Mouse (Mus musculus) frontal cortex, postnatal 25 days (tissue): Measurements from ENCODE around the gene Tead3.

Experiments
- DNase-seq, 2 experiments: peaks; one replicate each; pipeline ENCODE4 v3.0.0; 2022; ENCODE audit warnings: low spot score in 2 of 2

Tead3 gene

DNA sequence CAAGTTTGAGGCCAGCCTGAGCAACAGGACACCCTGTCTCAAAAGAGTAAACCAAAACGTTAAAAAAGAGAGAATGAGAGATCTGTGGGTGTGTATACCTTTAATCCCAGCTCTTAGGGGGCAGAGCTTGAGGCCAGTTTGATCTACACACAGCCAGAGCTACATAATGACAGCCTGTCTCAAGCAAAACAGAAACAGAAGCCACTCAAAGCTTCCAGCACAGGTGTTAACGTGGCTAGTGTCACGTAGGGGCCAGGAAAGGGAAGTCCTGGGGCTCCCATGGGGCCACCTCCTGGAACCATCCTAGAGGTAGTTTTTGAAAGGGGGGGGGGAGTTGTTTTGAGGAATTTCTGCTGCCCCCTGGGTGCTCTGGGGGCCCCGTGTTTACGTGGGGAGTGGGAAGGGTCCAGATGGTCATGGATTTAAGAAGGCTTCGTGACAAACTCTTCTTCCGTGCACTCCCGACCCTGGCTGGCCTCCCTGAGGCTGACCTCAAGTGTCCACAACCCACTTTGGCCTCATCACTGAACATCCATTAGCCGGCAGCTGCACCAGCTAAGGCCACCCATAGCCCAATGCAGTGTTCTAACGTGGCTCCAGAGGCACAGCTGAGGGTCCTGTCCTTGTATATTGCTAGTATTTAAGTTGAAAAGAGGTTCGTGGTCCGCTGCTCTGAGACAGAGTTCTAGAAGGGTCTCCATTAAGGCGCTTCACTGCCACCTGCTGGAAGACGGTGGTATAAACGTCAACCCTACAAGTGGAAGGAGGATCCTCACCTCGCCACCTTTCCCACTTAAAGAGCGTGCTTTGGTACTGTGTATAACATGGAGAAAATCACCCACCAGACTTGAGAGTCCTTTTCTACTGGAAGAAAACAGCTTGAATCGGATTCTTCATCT is 42.1 kb downstream of the Tead3 start:
- DNase-seq, result peak; percentile 86 to 90

DNA sequence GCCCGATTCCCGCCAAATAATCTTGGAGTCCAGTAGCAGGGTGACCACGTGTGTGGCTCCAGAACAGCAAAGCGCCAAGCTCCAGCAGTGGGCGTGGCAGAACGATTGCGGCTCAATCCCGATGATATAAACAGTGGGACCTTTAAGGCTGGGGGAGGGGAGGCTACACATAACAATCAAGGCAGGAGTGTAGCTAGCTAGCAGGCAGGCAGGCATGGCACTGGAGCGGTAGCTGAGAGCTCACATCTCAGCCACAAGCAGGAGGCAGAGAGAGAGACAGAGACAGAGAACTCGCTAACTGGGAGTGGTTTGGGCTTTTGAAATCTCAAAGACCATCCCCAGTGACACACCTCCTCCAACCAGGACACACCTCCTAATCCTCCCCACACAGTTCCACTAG is 45.4 kb downstream of the Tead3 start:
- DNase-seq, result no peak

DNA sequence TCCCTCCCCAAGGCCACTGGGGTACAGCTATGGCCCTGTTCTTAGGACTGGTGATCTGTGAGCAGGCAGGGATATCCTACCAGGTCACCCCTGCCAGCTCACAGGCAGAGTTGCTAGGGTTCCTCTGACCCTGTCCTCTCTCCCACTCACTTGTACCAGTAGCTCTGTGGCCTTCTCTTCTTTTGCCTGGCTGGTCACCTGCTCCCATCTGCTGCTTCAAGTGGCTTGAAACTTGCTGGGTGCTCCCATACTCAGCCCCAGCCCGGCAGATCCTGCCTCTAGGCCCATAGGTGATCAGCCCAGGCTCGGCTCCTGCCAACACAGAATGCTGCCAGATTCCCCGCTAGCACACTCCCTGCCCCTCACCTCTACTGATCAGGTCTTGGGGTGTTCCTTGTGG is 49.8 kb downstream of the Tead3 start:
- no peak for DNase-seq

DNA sequence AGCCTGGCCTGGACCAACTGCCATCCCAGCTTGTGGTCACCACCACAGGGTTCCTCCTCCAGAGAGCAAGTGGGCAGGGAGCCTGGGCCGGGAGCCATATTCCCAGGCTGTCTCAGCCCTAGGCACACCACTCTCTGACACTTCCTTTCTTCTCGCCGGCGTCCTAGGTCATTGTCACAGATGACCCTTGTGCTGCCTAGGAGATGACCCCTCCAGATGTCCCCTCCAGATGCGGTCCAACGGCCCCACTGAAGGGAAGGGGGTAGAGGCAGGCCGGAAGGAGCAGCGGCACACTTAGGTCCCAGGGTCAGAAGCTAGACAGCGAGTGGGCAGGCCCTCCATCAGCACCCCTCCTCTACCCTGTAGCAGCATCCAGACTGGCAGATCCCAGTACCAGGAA is 50.3 kb downstream of the Tead3 start:
- DNase-seq, result no peak

DNA sequence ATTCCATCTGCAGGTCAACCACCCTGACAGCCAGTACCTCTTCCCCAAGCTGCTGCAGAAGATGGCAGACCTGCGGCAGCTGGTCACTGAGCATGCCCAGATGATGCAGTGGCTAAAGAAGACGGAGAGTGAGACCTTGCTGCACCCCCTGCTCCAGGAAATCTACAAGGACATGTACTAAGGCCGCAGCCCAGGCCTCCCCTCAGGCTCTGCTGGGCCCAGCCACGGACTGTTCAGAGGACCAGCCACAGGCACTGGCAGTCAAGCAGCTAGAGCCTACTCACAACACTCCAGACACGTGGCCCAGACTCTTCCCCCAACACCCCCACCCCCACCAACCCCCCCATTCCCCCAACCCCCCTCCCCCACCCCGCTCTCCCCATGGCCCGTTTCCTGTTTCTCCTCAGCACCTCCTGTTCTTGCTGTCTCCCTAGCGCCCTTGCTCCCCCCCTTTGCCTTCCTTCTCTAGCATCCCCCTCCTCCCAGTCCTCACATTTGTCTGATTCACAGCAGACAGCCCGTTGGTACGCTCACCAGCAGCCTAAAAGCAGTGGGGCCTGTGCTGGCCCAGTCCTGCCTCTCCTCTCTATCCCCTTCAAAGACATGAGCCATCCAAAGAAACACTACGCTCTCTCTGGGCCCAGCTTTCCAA is 50.8 kb downstream of the Tead3 start:
- DNase-seq, result no peak

DNA sequence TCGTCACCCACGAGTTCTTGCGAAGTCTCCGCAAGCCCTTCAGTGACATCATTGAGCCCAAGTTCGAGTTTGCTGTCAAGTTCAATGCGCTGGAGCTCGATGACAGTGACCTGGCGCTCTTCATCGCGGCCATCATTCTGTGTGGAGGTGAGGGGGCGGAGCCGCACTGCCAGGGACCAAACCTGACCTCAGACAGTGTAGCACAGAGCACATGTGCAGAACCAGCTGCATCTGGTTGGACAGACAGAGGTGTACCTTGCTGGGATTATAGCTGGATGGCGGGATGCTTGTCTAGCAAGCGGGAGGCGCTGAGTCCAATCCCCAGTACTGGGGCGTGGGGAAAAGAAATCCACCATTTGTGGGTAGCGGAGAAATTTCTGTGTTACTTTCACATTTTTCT is 51.7 kb downstream of the Tead3 start:
- DNase-seq, result no peak

DNA sequence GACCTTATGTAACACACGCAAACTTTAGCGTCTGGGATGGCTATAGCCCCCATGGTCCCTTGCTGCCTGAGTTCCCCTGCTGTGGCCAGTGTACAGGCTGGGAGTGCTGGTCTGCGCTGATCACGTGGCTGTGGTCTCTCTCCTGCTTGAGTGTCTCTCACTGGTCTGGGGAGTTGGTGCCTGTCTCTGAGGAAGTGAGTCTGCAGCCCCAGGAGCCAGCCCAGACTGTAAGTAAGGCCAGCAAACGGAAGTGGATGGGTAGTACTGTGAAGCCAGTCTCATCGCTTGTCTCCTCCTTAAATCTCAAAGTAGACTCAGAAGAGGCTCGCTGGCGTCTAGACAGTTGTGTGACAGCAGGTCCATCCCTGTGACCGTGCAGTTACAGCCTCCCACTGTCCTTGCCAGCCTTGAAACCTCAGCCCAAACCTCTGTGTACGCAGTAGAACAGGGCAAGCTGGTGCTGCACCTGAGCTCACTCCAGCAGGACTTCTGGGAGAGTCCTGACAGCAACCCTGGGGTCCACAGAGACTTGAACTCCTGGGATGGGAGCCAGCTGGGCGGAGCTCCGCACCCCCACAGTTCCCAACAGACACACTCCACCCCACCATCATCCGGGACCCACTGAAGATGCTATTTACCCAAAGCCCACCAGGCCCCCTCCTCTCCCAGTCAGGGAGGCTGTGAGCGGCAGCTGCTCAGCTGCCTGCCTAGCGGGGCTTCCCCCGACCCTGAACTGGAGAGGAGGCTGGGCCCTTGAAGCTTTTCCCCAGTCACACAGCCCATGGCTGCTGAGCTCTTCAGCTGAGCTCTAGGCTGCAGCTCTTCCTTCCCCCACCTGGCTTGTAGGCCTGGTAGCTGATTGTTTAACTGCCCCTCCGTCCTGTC is 55.9 kb downstream of the Tead3 start:
- no peak for DNase-seq

DNA sequence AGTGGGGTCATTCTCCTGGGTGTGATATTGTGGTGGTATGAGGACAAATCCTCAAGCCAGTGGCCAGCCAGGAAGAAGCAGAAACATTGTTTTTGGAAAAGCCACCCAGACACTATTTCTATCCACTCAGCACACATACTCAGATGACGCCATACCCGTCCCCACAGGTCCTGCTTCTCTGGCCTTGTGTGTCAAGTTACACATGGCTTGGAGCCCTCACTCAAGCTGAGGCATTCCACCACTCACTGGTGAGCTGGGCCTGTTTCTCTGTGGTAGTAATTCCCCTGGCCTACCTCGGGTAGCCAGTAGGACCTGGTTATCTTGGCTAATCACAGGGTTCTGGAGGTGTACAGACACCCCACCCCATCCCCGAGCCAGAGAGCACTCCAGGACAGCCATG is 56.9 kb downstream of the Tead3 start:
- DNase-seq, result no peak

DNA sequence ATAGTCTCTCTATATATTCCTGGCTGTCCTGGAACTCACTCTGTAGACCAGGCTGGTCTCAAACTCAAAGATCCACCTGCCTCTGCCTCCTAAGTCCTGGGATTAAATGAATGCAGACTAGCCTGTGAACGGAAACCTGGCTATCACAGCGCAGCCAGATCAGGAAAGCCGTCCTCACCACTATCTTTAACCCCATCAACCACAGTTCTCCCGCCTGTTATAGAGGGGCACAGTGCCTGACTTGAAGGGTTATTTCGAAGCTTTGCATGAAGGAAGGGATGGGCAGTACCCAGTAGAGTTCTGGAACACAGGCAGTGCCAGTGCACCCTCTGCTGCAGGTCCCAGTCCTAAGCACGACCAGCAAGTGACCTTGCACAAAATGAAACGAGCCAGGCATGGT is 59.3 kb downstream of the Tead3 start:
- DNase-seq, result no peak

DNA sequence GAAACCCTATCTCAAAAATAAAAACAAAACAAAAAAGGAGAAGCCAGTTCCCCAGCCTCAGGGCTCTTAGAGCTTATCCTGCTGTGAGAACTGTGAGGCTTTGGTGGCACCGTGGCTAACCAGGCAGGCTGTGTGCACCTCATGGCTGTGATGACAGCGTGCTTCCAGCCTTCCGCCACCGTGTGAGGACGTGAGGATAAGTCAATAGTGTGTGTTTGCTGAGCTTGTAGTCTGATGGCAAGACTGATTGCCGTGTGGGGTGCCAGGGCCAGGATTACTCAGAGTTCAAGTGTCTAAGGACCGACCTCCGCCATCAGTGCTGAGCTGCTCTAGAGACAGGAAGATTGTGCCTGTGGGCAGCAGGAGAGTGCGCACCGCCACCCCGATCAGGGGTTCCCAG is 59.9 kb downstream of the Tead3 start:
- DNase-seq, result no peak

DNA sequence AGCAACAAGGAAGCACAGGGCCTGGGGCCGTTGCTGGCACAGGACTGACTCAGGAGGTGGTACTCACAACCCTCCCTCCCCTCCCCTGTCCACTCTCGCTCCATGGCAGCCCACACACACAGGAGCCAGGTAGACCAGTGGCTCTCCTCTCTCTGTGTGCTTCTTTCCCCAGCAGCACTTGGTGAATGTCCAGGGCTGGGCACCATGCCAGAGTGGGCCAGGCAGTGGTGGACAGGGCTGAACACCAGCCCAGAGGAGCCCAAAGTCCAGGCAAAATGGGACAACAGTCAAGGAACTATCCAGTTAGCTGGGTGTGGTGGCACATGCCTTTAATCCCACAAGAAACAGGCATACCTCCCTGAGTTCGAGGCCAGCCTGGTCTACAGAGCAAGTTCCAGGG is 60.4 kb downstream of the Tead3 start:
- no peak for DNase-seq

DNA sequence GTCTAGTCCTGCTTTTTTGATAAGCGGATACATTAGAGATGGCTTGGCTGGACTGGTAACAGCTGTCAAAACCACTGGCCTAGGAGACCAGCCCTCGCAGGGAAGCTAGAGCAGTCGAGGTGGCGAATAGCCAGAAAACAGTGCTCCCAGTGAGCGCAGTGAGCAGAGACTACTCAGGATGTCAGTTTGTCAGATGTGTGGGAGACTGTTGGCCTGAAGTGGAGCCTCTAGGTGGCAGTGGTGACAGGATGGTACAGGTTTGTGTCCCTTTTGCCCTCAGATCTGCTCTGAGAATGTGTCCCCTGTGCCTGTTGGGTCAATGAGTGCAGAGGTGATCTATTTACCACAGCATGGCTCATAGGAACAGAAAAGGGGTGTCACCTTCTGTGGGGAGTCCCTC is 62.6 kb downstream of the Tead3 start:
- no peak for DNase-seq

DNA sequence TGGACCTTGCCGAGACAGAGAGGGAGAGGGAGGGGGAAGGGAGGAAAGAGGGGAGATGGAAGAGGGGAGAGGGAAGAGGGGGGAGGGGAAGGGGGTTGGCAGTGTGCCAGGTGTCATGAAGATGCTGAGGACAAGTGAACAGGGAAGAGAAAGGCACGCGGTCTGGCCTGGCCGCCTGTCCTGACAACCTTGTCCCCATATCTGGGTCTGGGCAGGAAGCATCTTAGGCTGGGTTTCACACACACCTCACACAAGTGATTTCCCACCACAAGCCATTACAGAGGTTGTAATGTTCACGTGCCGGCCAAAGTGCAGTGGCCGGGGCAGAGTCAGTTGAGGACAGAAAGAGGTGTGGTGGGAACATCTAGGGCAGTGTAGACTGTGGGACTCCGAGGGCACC is 63.0 kb downstream of the Tead3 start:
- no peak for DNase-seq

DNA sequence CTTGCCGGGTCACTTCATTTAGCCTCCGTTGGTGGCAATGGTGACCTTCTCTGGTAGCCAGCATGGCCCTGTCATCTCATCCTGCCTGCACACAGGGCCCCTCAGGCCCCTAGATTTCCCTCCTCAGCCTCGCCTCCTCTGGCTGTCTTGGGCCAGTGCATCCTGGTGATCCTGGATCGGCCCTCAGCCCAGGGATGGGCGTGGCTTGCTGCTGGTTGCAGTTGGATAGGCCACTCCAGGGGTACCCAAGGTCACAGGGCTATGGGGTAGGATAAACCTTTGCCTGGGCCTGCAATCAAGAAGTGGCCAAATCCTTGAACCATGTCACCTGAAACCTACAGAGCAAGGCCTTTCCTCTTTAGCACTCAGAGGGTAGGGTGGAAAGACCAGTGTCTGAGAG is 63.7 kb downstream of the Tead3 start:
- no peak for DNase-seq

DNA sequence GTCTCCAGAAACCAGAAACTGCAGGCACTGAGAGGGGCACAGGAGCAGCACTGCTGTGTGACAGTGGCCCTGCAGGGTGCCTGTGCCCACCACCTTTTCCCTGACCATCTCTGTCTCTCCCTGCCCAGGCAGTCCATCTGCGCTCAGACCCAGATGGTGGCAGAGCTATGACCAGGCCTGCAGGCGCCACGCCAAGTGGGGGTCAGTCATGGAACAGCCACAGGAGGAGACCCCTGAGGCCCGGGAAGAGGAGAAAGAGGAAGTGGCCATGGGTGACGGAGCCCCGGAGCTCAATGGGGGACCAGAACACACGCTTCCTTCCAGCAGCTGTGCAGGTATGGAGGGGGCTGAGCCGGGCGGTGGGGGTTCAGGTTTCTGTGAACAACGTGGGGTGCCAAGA is 64.5 kb downstream of the Tead3 start:
- DNase-seq, result no peak

DNA sequence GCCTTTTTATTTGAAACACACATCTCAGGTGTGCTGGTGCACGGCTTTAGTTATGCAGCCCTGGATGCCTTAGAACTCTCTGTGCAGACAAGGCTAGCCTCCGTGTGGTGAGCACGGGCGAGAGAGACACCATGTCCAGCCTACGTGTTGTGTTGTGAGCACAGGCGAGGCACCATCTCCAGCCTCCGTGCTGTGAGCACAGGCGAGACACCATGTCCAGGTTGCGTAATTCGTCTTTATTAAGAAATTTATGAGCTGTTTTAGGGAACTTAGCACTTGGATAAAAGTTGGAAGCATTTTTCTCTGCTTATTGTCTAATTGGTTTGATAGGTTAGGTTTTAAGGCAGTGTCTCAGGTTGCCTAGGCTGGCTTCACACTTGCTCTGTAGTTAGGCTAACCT is 67.4 kb downstream of the Tead3 start:
- DNase-seq, result no peak

DNA sequence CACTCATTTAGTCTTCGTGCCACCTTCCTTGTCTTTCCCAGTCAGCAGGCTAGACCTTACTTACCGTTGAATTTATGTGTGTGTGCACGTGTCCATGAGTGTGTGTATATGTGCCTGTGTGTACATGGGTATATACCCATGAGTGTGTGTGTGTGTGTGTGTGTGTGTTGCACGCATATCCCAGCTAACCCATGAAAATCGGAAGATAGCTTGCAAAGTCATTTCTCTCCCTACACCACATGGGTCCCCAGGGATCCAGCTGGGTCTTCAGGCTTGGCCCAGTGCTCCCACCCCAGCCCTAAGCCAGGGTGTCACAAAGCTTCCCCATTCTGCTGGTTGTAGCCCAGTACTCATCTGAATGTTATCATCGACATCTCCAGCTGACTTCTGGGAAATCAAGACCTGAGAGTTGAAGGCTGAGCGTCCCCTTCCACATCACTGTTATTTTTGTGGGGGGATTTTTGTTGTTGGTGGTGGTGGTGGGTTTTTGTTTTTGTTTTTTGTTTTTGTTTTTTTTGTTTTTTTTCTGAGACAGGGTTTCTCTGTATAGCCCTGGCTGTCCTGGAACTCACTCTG is 68.7 kb downstream of the Tead3 start:
- no peak for DNase-seq
